Mouse (Mus musculus) myocyte (in vitro differentiated cells): ENCODE data around the gene Ccnd1. TPM values are rescaled to one million over a fixed set of nuclear protein-coding genes. Genes with fewer than 3 reads are reported as not detected.
"Not testable (repeated sequence)": the region's sequence is repeated elsewhere in the genome, so short reads cannot be mapped to it uniquely, and the experiment has no call there.

Source experiments
- H3K27me3 ChIP-seq: one replicate; pipeline ENCODE4 v1.6.1; 2011; ENCODE audit not compliant: control insufficient read depth, insufficient read depth, insufficient read length
- H3K36me3 ChIP-seq: one replicate; pipeline ENCODE4 v1.6.1; 2011; ENCODE audit not compliant: control insufficient read depth, insufficient read depth
- H3K4me2 ChIP-seq: one replicate; pipeline ENCODE4 v1.6.1; 2011; ENCODE audit warnings: low read depth, control low read depth
- H3K4me3 ChIP-seq: one replicate; pipeline ENCODE4 v1.5.1; 2011; ENCODE audit warnings: mild to moderate bottlenecking, control low read depth, moderate library complexity
- H3K79me2 ChIP-seq: one replicate; pipeline ENCODE4 v1.6.1; 2011; ENCODE audit not compliant: control insufficient read depth, insufficient read depth
- H3ac ChIP-seq: one replicate; pipeline ENCODE4 v1.6.1; 2011; ENCODE audit not compliant: control insufficient read depth, insufficient read length
- CEBPB ChIP-seq: IDR thresholded peaks from 2 replicates; pipeline ENCODE4 v1.6.1; 2011; ENCODE audit warnings: mild to moderate bottlenecking, moderate library complexity; ENCODE audit not compliant: poor library complexity, insufficient read depth, severe bottlenecking
- E2F4 ChIP-seq: IDR thresholded peaks from one replicate; pipeline ENCODE4 v1.6.1; 2011; ENCODE audit warnings: mild to moderate bottlenecking, control low read depth, moderate library complexity; ENCODE audit not compliant: insufficient read depth
- MAX ChIP-seq: IDR thresholded peaks from one replicate; pipeline ENCODE4 v1.6.1; 2011; ENCODE audit warnings: low read depth, mild to moderate bottlenecking, control low read depth
- MYOD1 ChIP-seq, 3 experiments: IDR thresholded peaks; one replicate each; pipeline ENCODE4 v1.6.1; 2011; ENCODE audit warnings: control low read depth in 2 of 3, low read depth in 2 of 3, mild to moderate bottlenecking in 2 of 3, moderate library complexity in 1 of 3; ENCODE audit not compliant: insufficient read length in 2 of 3, control insufficient read depth in 1 of 3
- MYOG ChIP-seq, 3 experiments: IDR thresholded peaks; one replicate each; pipeline ENCODE4 v1.6.1; 2011; ENCODE audit warnings: control low read depth in 2 of 3, low read depth in 2 of 3, mild to moderate bottlenecking in 2 of 3; ENCODE audit not compliant: insufficient read length in 2 of 3, control insufficient read depth in 1 of 3, insufficient read depth in 1 of 3
- POLR2A ChIP-seq: IDR thresholded peaks from one replicate; pipeline ENCODE4 v1.6.1; 2011; ENCODE audit warnings: low read depth, mild to moderate bottlenecking, control low read depth, moderate library complexity; ENCODE audit not compliant: insufficient read length
- POLR2AphosphoS2 ChIP-seq: IDR thresholded peaks from one replicate; pipeline ENCODE4 v1.6.1; 2011; ENCODE audit warnings: low read depth, control low read depth; ENCODE audit not compliant: insufficient read length
- REST ChIP-seq: IDR thresholded peaks from one replicate; pipeline ENCODE4 v1.6.1; 2011; ENCODE audit warnings: mild to moderate bottlenecking, control low read depth, moderate library complexity; ENCODE audit not compliant: insufficient read depth, insufficient read length
- SRF ChIP-seq: IDR thresholded peaks from one replicate; pipeline ENCODE4 v1.6.1; 2011; ENCODE audit warnings: low read depth; ENCODE audit not compliant: control insufficient read depth, insufficient read length
- TCF12 ChIP-seq: IDR thresholded peaks from one replicate; pipeline ENCODE4 v1.6.1; 2011; ENCODE audit warnings: mild to moderate bottlenecking, control low read depth; ENCODE audit not compliant: poor library complexity, insufficient read depth, severe bottlenecking
- TCF3 ChIP-seq: IDR thresholded peaks from one replicate; pipeline ENCODE4 v1.6.1; 2011; ENCODE audit warnings: low read depth, control low read depth; ENCODE audit not compliant: insufficient read length
- USF1 ChIP-seq: IDR thresholded peaks from one replicate; pipeline ENCODE4 v1.6.1; 2011; ENCODE audit warnings: low read depth, mild to moderate bottlenecking, control low read depth, moderate library complexity
- polyA plus RNA-seq: library from polyadenylated mRNA; unstranded; fragments of >200 nt; fragmentation: generic; extraction: Trizol; gene quantifications from one replicate; pipeline ENCODE4 v1.2.1, GENCODE M21; 2012; ENCODE audit warnings: missing spikeins

The Ccnd1 gene
- polyA plus RNA-seq, 1 experiment = 36.6 TPM

DNA sequence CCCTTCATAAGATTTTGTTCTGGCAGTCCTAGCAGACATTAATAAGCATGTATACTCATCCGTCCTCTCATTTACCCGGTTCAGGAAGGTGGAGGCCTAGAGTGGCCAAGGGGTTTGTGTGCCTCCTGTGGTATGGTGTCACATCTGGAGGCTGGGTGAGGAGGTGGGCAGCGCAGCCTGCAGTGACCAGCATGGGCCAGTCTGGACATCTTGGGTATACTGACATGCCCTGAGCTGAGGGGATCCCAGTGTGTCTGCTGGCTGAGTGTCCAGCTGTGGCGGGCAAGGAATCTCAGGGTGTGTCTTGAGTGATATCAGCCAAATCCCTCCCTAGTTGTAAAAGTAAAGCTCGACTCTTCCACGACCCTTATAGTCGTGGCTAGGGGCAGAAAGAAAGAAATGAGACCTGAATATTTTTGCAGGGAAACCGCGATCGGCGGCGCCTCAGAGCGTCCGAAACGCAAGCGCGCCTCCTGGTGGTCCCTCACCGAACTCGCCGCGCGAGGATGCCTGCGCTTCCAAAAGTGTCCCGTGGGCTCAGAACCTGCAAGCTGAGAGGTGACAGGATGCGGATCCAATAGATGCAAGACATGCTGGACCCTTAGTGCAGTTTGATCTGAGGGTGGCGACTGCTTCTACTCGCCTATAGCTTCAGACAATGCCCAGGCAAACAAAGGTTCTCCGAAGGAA lies 32.9 kb downstream of the Ccnd1 start:
- no peak for TF ChIP-seq POLR2A
- TF ChIP-seq MAX = no peak
- no peak for TF ChIP-seq CEBPB
- no peak for TF ChIP-seq REST
- no peak for TF ChIP-seq TCF12
- TF ChIP-seq MYOG (IDR thresholded peaks at IDR 0.05; ENCODE audit: control insufficient read depth in 1 of 3, insufficient read depth in 1 of 3, insufficient read length in 2 of 3, low read depth in 2 of 3) = no peak
- TF ChIP-seq MYOD1 (IDR thresholded peaks at IDR 0.05; ENCODE audit: control insufficient read depth in 1 of 3, insufficient read length in 2 of 3, low read depth in 2 of 3) = no peak
- TF ChIP-seq TCF3 = no peak
- TF ChIP-seq E2F4 = no peak
- TF ChIP-seq POLR2AphosphoS2 = no peak
- TF ChIP-seq USF1 = no peak
- no peak for TF ChIP-seq SRF
- Histone ChIP-seq H3K27me3 (no peaks in the 10 kb centered on the region), H3K79me2 (no peaks in the 10 kb centered on the region), H3K4me3 (no peak overlapping the region), H3K4me2 (peak overlapping the region; percentile 30), H3K36me3 (no peaks in the 10 kb centered on the region), H3ac (no peak overlapping the region)

DNA sequence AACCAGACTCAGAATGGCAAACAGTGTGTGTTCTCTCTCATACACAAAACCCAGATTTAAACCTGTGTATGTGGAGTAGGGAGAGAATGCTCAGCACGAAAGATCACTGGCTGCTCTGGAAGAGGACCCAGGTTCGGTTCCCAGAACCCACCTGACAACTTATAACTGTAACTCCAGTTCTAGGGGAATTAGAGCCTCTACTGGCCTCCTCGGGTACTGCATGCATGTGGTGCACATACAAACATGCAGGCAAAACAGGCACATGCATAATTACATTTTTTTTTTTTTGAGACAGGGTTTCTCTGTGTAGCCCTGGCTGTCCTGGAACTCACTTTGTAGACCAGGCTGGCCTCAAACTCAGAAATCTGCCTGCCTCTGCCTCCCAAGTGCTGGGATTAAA lies 34.2 kb downstream of the Ccnd1 start:
- not testable (repeated sequence) for H3K36me3 ChIP-seq, H3ac ChIP-seq, H3K79me2 ChIP-seq, H3K27me3 ChIP-seq, H3K4me3 ChIP-seq, H3K4me2 ChIP-seq

DNA sequence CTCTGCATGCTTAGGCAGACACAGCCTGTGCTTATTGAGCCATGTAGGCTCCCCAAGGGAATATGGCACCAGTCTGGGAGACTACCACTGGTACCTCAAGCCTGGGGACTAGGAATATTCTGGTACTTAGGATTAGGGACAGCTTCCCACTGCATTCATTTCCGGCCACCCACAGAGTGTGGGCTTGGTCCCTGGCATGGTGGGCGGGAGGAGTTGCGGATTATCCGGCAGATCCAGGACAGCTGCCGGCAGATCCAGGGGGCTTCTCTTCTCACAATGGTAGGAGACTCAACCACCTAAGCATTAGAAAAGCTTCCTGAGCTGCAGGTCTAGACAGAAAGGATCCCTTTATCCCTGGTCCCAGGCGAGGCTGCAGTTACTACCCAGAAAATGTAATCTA lies 41.2 kb downstream of the Ccnd1 start:
- no peak overlapping the region for H3K4me2 ChIP-seq
- TF ChIP-seq SRF (no peak), MAX (no peak), E2F4 (no peak), MYOG (IDR thresholded peaks at IDR 0.05; ENCODE audit: control insufficient read depth in 1 of 3, insufficient read depth in 1 of 3, insufficient read length in 2 of 3, low read depth in 2 of 3) (no peak), POLR2AphosphoS2 (no peak), TCF3 (no peak), USF1 (no peak), TCF12 (no peak), REST (no peak), CEBPB (no peak), POLR2A (no peak), MYOD1 (IDR thresholded peaks at IDR 0.05; ENCODE audit: control insufficient read depth in 1 of 3, insufficient read length in 2 of 3, low read depth in 2 of 3) (no peak)
- H3K79me2 ChIP-seq = no peaks in the 10 kb centered on the region
- H3K4me3 ChIP-seq = no peak overlapping the region
- no peak overlapping the region for H3ac ChIP-seq
- peaks cover 36% of the 10 kb centered on the region for H3K27me3 ChIP-seq
- no peaks in the 10 kb centered on the region for H3K36me3 ChIP-seq

DNA sequence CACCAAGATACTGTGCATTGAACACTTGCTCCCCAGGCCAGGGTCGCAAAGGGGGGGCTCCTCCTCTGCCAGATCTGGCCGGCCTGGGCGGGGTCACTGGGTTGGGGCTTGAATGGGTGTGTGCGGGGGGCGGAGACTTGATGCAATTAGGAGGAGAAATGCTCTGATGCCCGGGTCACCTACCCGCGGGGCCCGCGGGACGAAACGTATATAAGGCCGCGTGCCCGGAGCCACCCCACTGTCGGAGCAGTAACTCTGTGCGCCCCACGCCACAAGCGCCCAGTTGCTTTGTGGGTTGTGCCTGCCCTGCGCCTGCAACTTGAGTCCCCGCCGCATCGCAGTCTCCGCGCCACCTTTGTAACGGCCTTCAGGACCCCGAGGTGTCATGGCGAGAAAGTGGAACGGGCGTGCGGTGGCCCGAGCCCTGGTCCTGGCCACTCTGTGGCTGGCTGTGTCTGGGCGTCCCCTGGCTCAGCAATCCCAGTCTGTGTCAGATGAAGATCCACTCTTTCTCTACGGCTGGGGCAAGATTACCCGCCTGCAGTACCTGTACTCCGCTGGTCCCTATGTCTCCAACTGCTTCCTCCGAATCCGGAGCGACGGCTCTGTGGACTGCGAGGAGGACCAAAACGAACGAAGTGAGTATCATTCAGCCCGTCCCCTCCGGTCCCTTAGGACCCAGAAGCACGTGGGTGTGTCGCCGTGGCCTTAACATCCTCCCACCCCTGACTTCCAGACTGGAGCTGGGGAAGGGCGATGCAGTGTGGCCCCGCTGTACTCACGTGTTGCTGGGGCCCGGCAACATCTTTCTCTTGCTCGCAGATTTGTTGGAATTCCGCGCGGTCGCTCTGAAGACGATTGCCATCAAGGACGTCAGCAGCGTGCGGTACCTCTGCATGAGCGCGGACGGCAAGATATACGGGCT lies 43.2 kb downstream of the Ccnd1 start, which contains the start of gene Fgf15:
Gene Fgf15, plus strand, starts transcription at position 238 of the 925 bp plus-strand sequence.
- TF ChIP-seq MYOG (IDR thresholded peaks at IDR 0.05; ENCODE audit: control insufficient read depth in 1 of 3, insufficient read depth in 1 of 3, insufficient read length in 2 of 3, low read depth in 2 of 3) = no peak
- TF ChIP-seq TCF12 = no peak
- no peak for TF ChIP-seq TCF3
- TF ChIP-seq USF1 = no peak
- TF ChIP-seq REST = no peak
- TF ChIP-seq SRF = no peak
- TF ChIP-seq MYOD1 (IDR thresholded peaks at IDR 0.05; ENCODE audit: control insufficient read depth in 1 of 3, insufficient read length in 2 of 3, low read depth in 2 of 3) = no peak
- no peak for TF ChIP-seq E2F4
- TF ChIP-seq MAX = no peak
- no peak for TF ChIP-seq POLR2A
- no peak for TF ChIP-seq POLR2AphosphoS2
- TF ChIP-seq CEBPB = no peak
- Histone ChIP-seq H3ac (peak within 1 kb of the TSS; percentile 4), H3K36me3 (no peaks in the 10 kb centered on the region), H3K4me3 (peak within 1 kb of the TSS; percentile 21), H3K27me3 (peaks cover 36% of the 10 kb centered on the region), H3K79me2 (no peaks in the 10 kb centered on the region), H3K4me2 (peak within 1 kb of the TSS; percentile 77)
